ENCODE assay signal across 12 mouse cellular contexts in the genomic region with DNA sequence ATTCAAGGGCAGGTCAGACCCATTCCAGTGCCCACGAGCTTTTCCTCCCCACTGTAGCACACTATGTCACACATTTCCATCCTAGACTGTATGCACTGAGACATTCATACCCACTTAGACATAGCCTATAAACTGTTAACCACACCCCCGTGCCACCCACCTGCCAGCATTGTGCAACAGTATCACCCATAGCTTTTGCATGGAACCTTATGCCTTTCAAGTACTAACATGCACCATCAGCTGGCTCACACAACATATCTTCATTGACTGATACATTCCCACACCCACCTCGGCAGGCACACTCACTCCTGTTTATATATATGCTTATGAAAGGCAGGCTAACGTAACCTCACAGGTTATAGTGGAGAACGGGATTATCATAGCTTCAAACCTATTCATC. TPM values are rescaled to one million over a fixed set of nuclear protein-coding genes. Genes with fewer than 3 reads are reported as not detected.
A peak's percentile ranks its signal among the peaks of the same experiment; 100 is the strongest.
DNase-seq lines count a peak whose midpoint lies in the region; ATAC-seq and TF ChIP-seq lines count a peak whose summit lies in the region.
"Had no signal": no experiment of that assay in that cellular context is flagged by ENCODE, and none has a peak within 500 bp of the region (broad histone marks: within the 10 kb centered on the region; RNA-seq: fewer than 3 reads in every experiment).

No protein-coding gene starts in this region.

- H3K4me1 ChIP-seq in embryonic facial prominence, embryonic 12.5 days, result peaks cover 27% of the 10 kb centered on the region
- H3K4me1 ChIP-seq in embryonic facial prominence, embryonic 10.5 days, result peaks cover 54% of the 10 kb centered on the region
- H3K4me1 ChIP-seq in kidney, embryonic 14.5 days (ENCODE audit: control insufficient read depth, insufficient read depth, low read length), result peaks cover 27% of the 10 kb centered on the region
- peaks cover 22% of the 10 kb centered on the region for H3K4me1 ChIP-seq in thymus, adult 2 months (replicated peaks; ENCODE audit: control insufficient read depth, insufficient read depth, low read length)

- H3K9ac ChIP-seq in embryonic facial prominence, embryonic 12.5 days, result no peak overlapping the region
- H3K9ac ChIP-seq in kidney, embryonic 14.5 days (ENCODE audit: low read depth, low read length), result no peak overlapping the region
- H3K9ac ChIP-seq: embryonic facial prominence, embryonic 15.5 days had no signal

- no peak overlapping the region for H3K4me3 ChIP-seq in embryonic facial prominence, embryonic 12.5 days
- no peak overlapping the region for H3K4me3 ChIP-seq in embryonic facial prominence, embryonic 10.5 days
- no peak overlapping the region for H3K4me3 ChIP-seq in kidney, embryonic 14.5 days (ENCODE audit: low read length)
- H3K4me3 ChIP-seq in thymus, adult 2 months (ENCODE audit: control insufficient read depth, insufficient read depth, low read length), result no peak overlapping the region
- H3K4me3 ChIP-seq in myocyte, result peak overlapping the region; percentile 76

- no peak for TF ChIP-seq CTCF in thymus, adult 2 months (IDR thresholded peaks at IDR 0.05; ENCODE audit: borderline replicate concordance, control insufficient read depth, extremely low read depth, insufficient read depth, low read length, poor library complexity)

- H3K79me2 ChIP-seq in myocyte (ENCODE audit: control insufficient read depth, insufficient read depth), result peaks cover 26% of the 10 kb centered on the region

- H3ac ChIP-seq in myocyte (ENCODE audit: control insufficient read depth, insufficient read length), result no peak overlapping the region

- TF ChIP-seq POLR2A in thymus, adult 2 months (IDR thresholded peaks at IDR 0.05; ENCODE audit: control insufficient read depth, extremely low read depth, insufficient read depth, low read length, poor library complexity), result no peak
- no peak for TF ChIP-seq POLR2A in myocyte (IDR thresholded peaks at IDR 0.05; ENCODE audit: insufficient read length, low read depth)

- no peak for ATAC-seq in embryonic facial prominence, embryonic 12.5 days (ENCODE audit: insufficient number of reproducible peaks, insufficient read depth, low FRiP score, low TSS enrichment)
- ATAC-seq in kidney, embryonic 14.5 days (ENCODE audit: low FRiP score, low TSS enrichment), result no peak

- H3K36me3 ChIP-seq in embryonic facial prominence, embryonic 12.5 days, result no peaks in the 10 kb centered on the region
- no peaks in the 10 kb centered on the region for H3K36me3 ChIP-seq in embryonic facial prominence, embryonic 10.5 days (replicated peaks)
- no peaks in the 10 kb centered on the region for H3K36me3 ChIP-seq in kidney, embryonic 14.5 days (ENCODE audit: control insufficient read depth, insufficient read depth, low read length)
- H3K36me3 ChIP-seq in thymus, adult 2 months (ENCODE audit: control insufficient read depth, insufficient read depth, low read length), result no peaks in the 10 kb centered on the region
- no peaks in the 10 kb centered on the region for H3K36me3 ChIP-seq in myocyte (ENCODE audit: control insufficient read depth, insufficient read depth)
- H3K36me3 ChIP-seq: embryonic facial prominence, embryonic 15.5 days had no signal

- no peak overlapping the region for H3K27ac ChIP-seq in embryonic facial prominence, embryonic 12.5 days
- no peak overlapping the region; the same call in 1 of the 2 replicates for H3K27ac ChIP-seq in embryonic facial prominence, embryonic 10.5 days (replicated peaks)
- no peak overlapping the region for H3K27ac ChIP-seq in kidney, embryonic 14.5 days (ENCODE audit: low read depth, low read length)
- H3K27ac ChIP-seq in thymus, adult 2 months (ENCODE audit: control insufficient read depth, insufficient read depth, low read length), result no peak overlapping the region

- WGBS in embryonic facial prominence, embryonic 12.5 days, result 68% methylated on average over 5 of the region's 5 CpGs
- 72% methylated on average over 5 of the region's 5 CpGs for WGBS in embryonic facial prominence, embryonic 10.5 days
- 72% methylated on average over 5 of the region's 5 CpGs for WGBS in kidney, embryonic 14.5 days
- 41% methylated on average over 5 of the region's 5 CpGs for WGBS in thymus, adult 2 months

- no peaks in the 10 kb centered on the region for H3K9me3 ChIP-seq in embryonic facial prominence, embryonic 12.5 days
- no peaks in the 10 kb centered on the region for H3K9me3 ChIP-seq in embryonic facial prominence, embryonic 10.5 days
- no peaks in the 10 kb centered on the region for H3K9me3 ChIP-seq in kidney, embryonic 14.5 days (ENCODE audit: control insufficient read depth, low read length)
- H3K9me3 ChIP-seq: embryonic facial prominence, embryonic 15.5 days had no signal

- DNase-seq in embryonic facial prominence, embryonic 10.5 days (ENCODE audit: low spot score), result no peak
- DNase-seq in kidney, adult 9 months, result peak; percentile 6
- peak; percentile 13 for DNase-seq in thymus, adult 2 months
- DNase-seq in thymus, adult 18-20 months, result no peak
- no peak for DNase-seq in adrenal gland, postnatal 4 days (ENCODE audit: low spot score in 2 of 2)
- DNase-seq: cerebellum, adult 2 months; gastrocnemius, adult 2 months; left cerebral cortex, postnatal 4 days had no signal

- H3K4me2 ChIP-seq in embryonic facial prominence, embryonic 12.5 days (replicated peaks), result peak overlapping the region; percentile 93
- H3K4me2 ChIP-seq in kidney, embryonic 14.5 days (replicated peaks; ENCODE audit: low read depth, low read length), result no peak overlapping the region
- H3K4me2 ChIP-seq in myocyte (ENCODE audit: low read depth), result peak overlapping the region; percentile 90

- no peaks in the 10 kb centered on the region for H3K27me3 ChIP-seq in embryonic facial prominence, embryonic 12.5 days
- peaks cover 32% of the 10 kb centered on the region for H3K27me3 ChIP-seq in embryonic facial prominence, embryonic 10.5 days (replicated peaks; ENCODE audit: low read depth, poor library complexity, severe bottlenecking)
- no peaks in the 10 kb centered on the region for H3K27me3 ChIP-seq in kidney, embryonic 14.5 days (ENCODE audit: control insufficient read depth, insufficient read depth, low read length)
- H3K27me3 ChIP-seq in thymus, adult 2 months (ENCODE audit: control insufficient read depth, insufficient read depth, low read length), result no peaks in the 10 kb centered on the region; the same call in 1 of the 2 replicates
- no peaks in the 10 kb centered on the region for H3K27me3 ChIP-seq in myocyte (ENCODE audit: control insufficient read depth, insufficient read depth, insufficient read length)
- H3K27me3 ChIP-seq: embryonic facial prominence, embryonic 15.5 days had no signal

TF ChIP-seq in myocyte, 11 proteins besides CTCF, POLR2A, EP300 and RAD21:
- TF ChIP-seq CEBPB (IDR thresholded peaks at IDR 0.05; ENCODE audit: insufficient read depth, poor library complexity, severe bottlenecking), result peak; percentile 62; the same call in 1 of the 2 replicates
- TF ChIP-seq TCF3 (IDR thresholded peaks at IDR 0.05; ENCODE audit: insufficient read length, low read depth), result no peak

RNA-seq across cellular contexts. Expression of gene Atp2b4, which starts 0.9 kb away (rescaled TPM):
- polyA plus RNA-seq in embryonic facial prominence, embryonic 12.5 days (2016; fragmentation: Nextera tagmentation; extraction: Ambion mirVana), result 14.1 and 15.0 TPM in 2 replicates
- 4.7 and 5.2 TPM in 2 replicates for polyA plus RNA-seq in embryonic facial prominence, embryonic 10.5 days (2016; fragmentation: Nextera tagmentation; extraction: Ambion mirVana)
- 5.2 and 9.6 TPM in 2 replicates for polyA plus RNA-seq in kidney, embryonic 14.5 days (2014; fragmentation: Nextera tagmentation; extraction: Ambion mirVana)
- 4.0 and 4.1 TPM in 2 replicates for polyA plus RNA-seq in thymus, adult 2 months (2012; rRNA removed)
- polyA plus RNA-seq in myocyte (2012; fragmentation: generic; extraction: Trizol), result 28.1 TPM
- total RNA-seq in adrenal gland, postnatal 4 days (2021), result 10 to 100 TPM; 49.9 to 55.6 TPM

Comparison
In these comparisons a context has a peak if more than half of its experiments do, and no peak if none do; other contexts are left out.
1. DNase-seq: peak in kidney, adult 9 months (single experiment) and thymus, adult 2 months (single experiment); none in embryonic facial prominence, embryonic 10.5 days (single experiment), thymus, adult 18-20 months (0 of 2) and adrenal gland, postnatal 4 days (0 of 2).